Mouse (Mus musculus): ENCODE data around the gene Tmem252.

GRCm38 (mm10) chr19:24677242-24677984 lies 3.6 kb downstream of the Tmem252 start:
- no peak for TF ChIP-seq POLR2A (IDR thresholded peaks at IDR 0.05; ENCODE audit: insufficient read depth, low read depth, low read length)
- TF ChIP-seq CTCF (IDR thresholded peaks at IDR 0.05) = no peak

Data from heart, adult 2 months (tissue).